Mouse (Mus musculus) kidney, postnatal 0 days (tissue): Measurements from ENCODE around the gene Hist1h3f. TPM values are rescaled to one million over a fixed set of nuclear protein-coding genes. Genes with fewer than 3 reads are reported as not detected.

ENCODE experiments used
- ATAC-seq: fragments of 200-750 bp; cut with Nextera tagmentation; replicated peaks from 2 replicates; pipeline ENCODE4 v1.8.0; 2017; ENCODE audit warnings: low read depth, moderate number of reproducible peaks, moderate TSS enrichment, moderate library complexity; ENCODE audit not compliant: low FRiP score
- DNase-seq: peaks from one replicate; pipeline ENCODE4 v3.0.0-alpha.2; 2016; ENCODE audit warnings: low spot score
- H3K27ac ChIP-seq: fragments of 300-500 bp; sonication (generic); 2 replicates; pipeline ENCODE4 v1.5.1; 2014; ENCODE audit warnings: mild to moderate bottlenecking
- H3K27me3 ChIP-seq: fragments of 300-500 bp; sonication (generic); 2 replicates; pipeline ENCODE4 v1.6.1; 2014; ENCODE audit warnings: low read length, mixed read lengths; ENCODE audit not compliant: insufficient read depth
- H3K36me3 ChIP-seq: fragments of 300-500 bp; sonication (generic); 2 replicates; pipeline ENCODE4 v1.6.1; 2014; ENCODE audit warnings: low read length, mixed read lengths; ENCODE audit not compliant: insufficient read depth
- H3K4me1 ChIP-seq: fragments of 300-500 bp; sonication (generic); replicated peaks from 2 replicates; pipeline ENCODE4 v1.6.1; 2014; ENCODE audit warnings: antibody characterized with exemption, low read length, mixed read lengths; ENCODE audit not compliant: insufficient read depth
- H3K4me2 ChIP-seq: fragments of 300-500 bp; sonication (generic); 2 replicates; pipeline ENCODE4 v1.6.1; 2014; ENCODE audit warnings: mild to moderate bottlenecking, low read length, moderate library complexity, mixed read lengths
- H3K4me3 ChIP-seq: fragments of 300-500 bp; sonication (generic); replicated peaks from 2 replicates; pipeline ENCODE4 v1.5.1; 2014; ENCODE audit warnings: low read depth, low read length
- H3K9ac ChIP-seq: fragments of 300-500 bp; sonication (generic); 2 replicates; pipeline ENCODE4 v1.6.1; 2014; ENCODE audit warnings: low read depth, low read length
- H3K9me3 ChIP-seq: fragments of 300-500 bp; sonication (generic); replicated peaks from 2 replicates; pipeline ENCODE4 v1.6.1; 2016; ENCODE audit warnings: low read length, inconsistent platforms, mixed read lengths
- CTCF ChIP-seq: IDR thresholded peaks from 2 replicates; pipeline ENCODE4 v1.5.1; 2016; ENCODE audit warnings: antibody characterized with exemption, low read depth, mild to moderate bottlenecking, moderate library complexity
- WGBS: fragments of 180-500 bp; shearing (Covaris S2); extraction: QIAGEN DNeasy Blood & Tissue Kit; methylation state at CpG from one replicate; pipeline ENCODE4 v1.1.7; 2014; 5-methylcytosine and 5-hydroxymethylcytosine counted together
- polyA plus RNA-seq: library from polyadenylated mRNA; unstranded; fragments of >200 nt; fragmentation: Nextera tagmentation; extraction: Ambion mirVana; gene quantifications from 2 replicates; pipeline ENCODE4 v1.2.1, GENCODE M21; 2015

The Hist1h3f gene
- polyA plus RNA-seq, 1 experiment from 2014 or later = 0.83 TPM

GRCm38 (mm10) chr13:23517603-23518294 lies 26.1 kb upstream of the Hist1h3f start:
- H3K36me3 ChIP-seq = no peaks in the 10 kb centered on the region
- TF ChIP-seq CTCF = no peak
- H3K27me3 ChIP-seq = no peaks in the 10 kb centered on the region
- ATAC-seq = peak; percentile 91
- no peaks in the 10 kb centered on the region for H3K9me3 ChIP-seq
- DNase-seq = peak; percentile 90
- no peaks in the 10 kb centered on the region for H3K4me1 ChIP-seq
- peak overlapping the region; percentile 53 for H3K4me2 ChIP-seq
- WGBS = under 1% methylated on average over 27 of the region's 27 CpGs
- H3K4me3 ChIP-seq = peak overlapping the region; percentile 50
- peak overlapping the region; percentile 46; the same call in 1 of the 2 replicates for H3K9ac ChIP-seq
- H3K27ac ChIP-seq = peak overlapping the region; percentile 69; the same call in 1 of the 2 replicates

- H3K4me1 ChIP-seq = no peaks in the 10 kb centered on the region
- no peaks in the 10 kb centered on the region for H3K27me3 ChIP-seq
- no peaks in the 10 kb centered on the region for H3K36me3 ChIP-seq
- H3K9ac ChIP-seq = no peak overlapping the region
- WGBS = 0% methylated on average over 6 of the region's 6 CpGs
- peak overlapping the region; percentile 53 for H3K4me2 ChIP-seq
- peak overlapping the region; percentile 50 for H3K4me3 ChIP-seq
- DNase-seq (no peak), ATAC-seq (no peak)
- TF ChIP-seq CTCF = no peak
- no peaks in the 10 kb centered on the region for H3K9me3 ChIP-seq
- H3K27ac ChIP-seq = no peak overlapping the region
Measured at GRCm38 (mm10) chr13:23518295-23518603, 25.6 kb upstream of the Hist1h3f start.

GRCm38 (mm10) chr13:23518885-23519284 lies 25.0 kb upstream of the Hist1h3f start:
- 0 out of 2 replicates have a peak, but pooled peaks have one; percentile 33 for ATAC-seq
- Histone ChIP-seq H3K4me2 (peak overlapping the region; percentile 53), H3K36me3 (no peaks in the 10 kb centered on the region), H3K27ac (no peak overlapping the region), H3K4me1 (no peaks in the 10 kb centered on the region), H3K9me3 (no peaks in the 10 kb centered on the region), H3K4me3 (peak overlapping the region; percentile 50), H3K9ac (0 out of 2 replicates have a peak overlapping the region, but pooled peaks have one; percentile 14), H3K27me3 (no peaks in the 10 kb centered on the region)
- TF ChIP-seq CTCF = no peak
- WGBS = under 1% methylated on average over 6 of the region's 6 CpGs
- peak; percentile 80 for DNase-seq

GRCm38 (mm10) chr13:23519416-23519815 lies 24.4 kb upstream of the Hist1h3f start:
- no peak for TF ChIP-seq CTCF
- ATAC-seq = peak; percentile 49
- Histone ChIP-seq H3K4me2 (peak overlapping the region; percentile 53), H3K4me1 (no peaks in the 10 kb centered on the region), H3K27ac (no peak overlapping the region), H3K27me3 (no peaks in the 10 kb centered on the region), H3K4me3 (peak overlapping the region; percentile 50), H3K9me3 (no peaks in the 10 kb centered on the region), H3K36me3 (no peaks in the 10 kb centered on the region), H3K9ac (0 out of 2 replicates have a peak overlapping the region, but pooled peaks have one; percentile 14)
- WGBS = 2% methylated on average over 10 of the region's 10 CpGs
- DNase-seq = peak; percentile 88

GRCm38 (mm10) chr13:23521703-23522102 lies 22.1 kb upstream of the Hist1h3f start:
- peak overlapping the region; percentile 21 for H3K4me2 ChIP-seq
- TF ChIP-seq CTCF = no peak
- H3K27me3 ChIP-seq = no peaks in the 10 kb centered on the region
- no peaks in the 10 kb centered on the region for H3K36me3 ChIP-seq
- H3K27ac ChIP-seq = no peak overlapping the region
- DNase-seq (peak; percentile 74), ATAC-seq (no peak)
- H3K4me3 ChIP-seq = no peak overlapping the region
- H3K9ac ChIP-seq = no peak overlapping the region
- H3K4me1 ChIP-seq = no peaks in the 10 kb centered on the region
- H3K9me3 ChIP-seq = no peaks in the 10 kb centered on the region
- 2% methylated on average over 14 of the region's 14 CpGs for WGBS

- no peaks in the 10 kb centered on the region for H3K27me3 ChIP-seq
- H3K36me3 ChIP-seq = no peaks in the 10 kb centered on the region
- WGBS = 47% methylated on average over 5 of the region's 5 CpGs
- no peak overlapping the region for H3K27ac ChIP-seq
- no peak overlapping the region for H3K9ac ChIP-seq
- ATAC-seq = no peak
- no peaks in the 10 kb centered on the region for H3K4me1 ChIP-seq
- no peak overlapping the region for H3K4me3 ChIP-seq
- no peak overlapping the region for H3K4me2 ChIP-seq
- no peak for DNase-seq
- TF ChIP-seq CTCF = no peak
- H3K9me3 ChIP-seq = no peaks in the 10 kb centered on the region
Measured at GRCm38 (mm10) chr13:23523976-23524375, 19.9 kb upstream of the Hist1h3f start.
